Mouse (Mus musculus): Measurements from ENCODE around the gene Ankrd22.

GRCm38 (mm10) chr19:34180316-34180715 is 14.5 kb upstream of the Ankrd22 start:
- no peak for TF ChIP-seq CTCF (conservative IDR thresholded peaks at IDR 0.05; ENCODE audit: insufficient read depth, insufficient read length, low read depth, low read length)
- TF ChIP-seq POLR2A (IDR thresholded peaks at IDR 0.05; ENCODE audit: low read depth, low read length): no peak
